Mouse (Mus musculus): ENCODE results near the gene Gm17409. TPM values are rescaled to one million over a fixed set of nuclear protein-coding genes. Genes with fewer than 3 reads are reported as not detected.

Gm17409 gene
- polyA plus RNA-seq, 1 experiment from 2014 or later, result not detected

GRCm38 (mm10) chr2:58487279-58487560 is 17.3 kb downstream of the Gm17409 start:
- ATAC-seq (replicated peaks; ENCODE audit: low FRiP score, low read depth) (no peak), DNase-seq (ENCODE audit: low spot score) (no peak)
- no peak overlapping the region for H3K9ac ChIP-seq (ENCODE audit: low read depth, low read length)
- no peaks in the 10 kb centered on the region for H3K27me3 ChIP-seq (ENCODE audit: insufficient read depth, low read length)
- WGBS, result 82% methylated on average over 3 of the region's 3 CpGs
- H3K27ac ChIP-seq, result no peak overlapping the region
- no peaks in the 10 kb centered on the region for H3K36me3 ChIP-seq (ENCODE audit: insufficient read depth, low read length)
- H3K4me2 ChIP-seq (ENCODE audit: low read length), result no peak overlapping the region
- H3K4me3 ChIP-seq (replicated peaks; ENCODE audit: low read depth, low read length), result no peak overlapping the region
- peaks cover 10% of the 10 kb centered on the region; the same call in 1 of the 2 replicates for H3K4me1 ChIP-seq (replicated peaks; ENCODE audit: insufficient read depth, low read length)
- TF ChIP-seq CTCF (IDR thresholded peaks at IDR 0.05; ENCODE audit: low read depth), result no peak
- H3K9me3 ChIP-seq (replicated peaks; ENCODE audit: low read length), result no peaks in the 10 kb centered on the region

GRCm38 (mm10) chr2:58488404-58488803 is 18.5 kb downstream of the Gm17409 start:
- WGBS, result 86% methylated on average over 8 of the region's 8 CpGs
- no peaks in the 10 kb centered on the region for H3K27me3 ChIP-seq (ENCODE audit: insufficient read depth, low read length)
- H3K4me2 ChIP-seq (ENCODE audit: low read length), result no peak overlapping the region
- no peaks in the 10 kb centered on the region for H3K9me3 ChIP-seq (replicated peaks; ENCODE audit: low read length)
- no peak for DNase-seq (ENCODE audit: low spot score)
- no peak overlapping the region for H3K27ac ChIP-seq
- ATAC-seq (replicated peaks; ENCODE audit: low FRiP score, low read depth), result no peak
- no peaks in the 10 kb centered on the region for H3K36me3 ChIP-seq (ENCODE audit: insufficient read depth, low read length)
- TF ChIP-seq CTCF (IDR thresholded peaks at IDR 0.05; ENCODE audit: low read depth), result no peak
- H3K4me1 ChIP-seq (replicated peaks; ENCODE audit: insufficient read depth, low read length), result peaks cover 10% of the 10 kb centered on the region; the same call in 1 of the 2 replicates
- H3K4me3 ChIP-seq (replicated peaks; ENCODE audit: low read depth, low read length), result no peak overlapping the region
- H3K9ac ChIP-seq (ENCODE audit: low read depth, low read length), result no peak overlapping the region

GRCm38 (mm10) chr2:58489275-58489674 is 19.4 kb downstream of the Gm17409 start:
- H3K4me1 ChIP-seq (replicated peaks; ENCODE audit: insufficient read depth, low read length), result peaks cover 10% of the 10 kb centered on the region; the same call in 1 of the 2 replicates
- no peak for DNase-seq (ENCODE audit: low spot score)
- no peak overlapping the region for H3K27ac ChIP-seq
- ATAC-seq (replicated peaks; ENCODE audit: low FRiP score, low read depth), result no peak
- H3K4me2 ChIP-seq (ENCODE audit: low read length), result no peak overlapping the region
- 88% methylated on average over 9 of the region's 9 CpGs for WGBS
- no peaks in the 10 kb centered on the region for H3K36me3 ChIP-seq (ENCODE audit: insufficient read depth, low read length)
- no peaks in the 10 kb centered on the region for H3K27me3 ChIP-seq (ENCODE audit: insufficient read depth, low read length)
- no peak for TF ChIP-seq CTCF (IDR thresholded peaks at IDR 0.05; ENCODE audit: low read depth)
- no peak overlapping the region for H3K4me3 ChIP-seq (replicated peaks; ENCODE audit: low read depth, low read length)
- no peaks in the 10 kb centered on the region for H3K9me3 ChIP-seq (replicated peaks; ENCODE audit: low read length)
- H3K9ac ChIP-seq (ENCODE audit: low read depth, low read length), result no peak overlapping the region

- H3K9me3 ChIP-seq (replicated peaks; ENCODE audit: low read length), result no peaks in the 10 kb centered on the region
- ATAC-seq (replicated peaks; ENCODE audit: low FRiP score, low read depth) (no peak), DNase-seq (ENCODE audit: low spot score) (no peak)
- no peak overlapping the region for H3K4me3 ChIP-seq (replicated peaks; ENCODE audit: low read depth, low read length)
- 89% methylated on average over 18 of the region's 18 CpGs for WGBS
- H3K4me1 ChIP-seq (replicated peaks; ENCODE audit: insufficient read depth, low read length), result no peaks in the 10 kb centered on the region; the same call in 1 of the 2 replicates
- no peak overlapping the region for H3K4me2 ChIP-seq (ENCODE audit: low read length)
- no peaks in the 10 kb centered on the region for H3K36me3 ChIP-seq (ENCODE audit: insufficient read depth, low read length)
- no peak for TF ChIP-seq CTCF (IDR thresholded peaks at IDR 0.05; ENCODE audit: low read depth)
- H3K27me3 ChIP-seq (ENCODE audit: insufficient read depth, low read length), result no peaks in the 10 kb centered on the region
- H3K9ac ChIP-seq (ENCODE audit: low read depth, low read length), result no peak overlapping the region
- H3K27ac ChIP-seq, result no peak overlapping the region
Observed at GRCm38 (mm10) chr2:58493685-58494635, 24.0 kb downstream of the Gm17409 start.

GRCm38 (mm10) chr2:58495271-58495670 is 25.4 kb downstream of the Gm17409 start:
- DNase-seq (ENCODE audit: low spot score) (no peak), ATAC-seq (replicated peaks; ENCODE audit: low FRiP score, low read depth) (no peak)
- Histone ChIP-seq H3K4me3 (replicated peaks; ENCODE audit: low read depth, low read length) (no peak overlapping the region), H3K4me1 (replicated peaks; ENCODE audit: insufficient read depth, low read length) (no peaks in the 10 kb centered on the region; the same call in 1 of the 2 replicates), H3K9ac (ENCODE audit: low read depth, low read length) (no peak overlapping the region), H3K27ac (no peak overlapping the region), H3K9me3 (replicated peaks; ENCODE audit: low read length) (no peaks in the 10 kb centered on the region), H3K27me3 (ENCODE audit: insufficient read depth, low read length) (no peaks in the 10 kb centered on the region), H3K36me3 (ENCODE audit: insufficient read depth, low read length) (0 out of 2 replicates have a peak, but pooled peaks cover 4% of the 10 kb centered on the region), H3K4me2 (ENCODE audit: low read length) (no peak overlapping the region)
- TF ChIP-seq CTCF (IDR thresholded peaks at IDR 0.05; ENCODE audit: low read depth), result no peak
- WGBS, result 82% methylated on average over 3 of the region's 3 CpGs

- H3K27ac ChIP-seq, result no peak overlapping the region
- H3K4me2 ChIP-seq (ENCODE audit: low read length), result no peak overlapping the region
- no peaks in the 10 kb centered on the region; the same call in 1 of the 2 replicates for H3K4me1 ChIP-seq (replicated peaks; ENCODE audit: insufficient read depth, low read length)
- H3K27me3 ChIP-seq (ENCODE audit: insufficient read depth, low read length), result no peaks in the 10 kb centered on the region
- no peaks in the 10 kb centered on the region for H3K9me3 ChIP-seq (replicated peaks; ENCODE audit: low read length)
- no peak for TF ChIP-seq CTCF (IDR thresholded peaks at IDR 0.05; ENCODE audit: low read depth)
- DNase-seq (ENCODE audit: low spot score), result no peak
- no peak for ATAC-seq (replicated peaks; ENCODE audit: low FRiP score, low read depth)
- 60% methylated on average over 8 of the region's 8 CpGs for WGBS
- no peak overlapping the region for H3K9ac ChIP-seq (ENCODE audit: low read depth, low read length)
- 0 out of 2 replicates have a peak, but pooled peaks cover 4% of the 10 kb centered on the region for H3K36me3 ChIP-seq (ENCODE audit: insufficient read depth, low read length)
- H3K4me3 ChIP-seq (replicated peaks; ENCODE audit: low read depth, low read length), result no peak overlapping the region
Observed at GRCm38 (mm10) chr2:58496647-58497410, 26.9 kb downstream of the Gm17409 start.

All from kidney, postnatal 0 days (tissue).